16 mouse cellular contexts compared by ENCODE assay signal in the genomic region with DNA sequence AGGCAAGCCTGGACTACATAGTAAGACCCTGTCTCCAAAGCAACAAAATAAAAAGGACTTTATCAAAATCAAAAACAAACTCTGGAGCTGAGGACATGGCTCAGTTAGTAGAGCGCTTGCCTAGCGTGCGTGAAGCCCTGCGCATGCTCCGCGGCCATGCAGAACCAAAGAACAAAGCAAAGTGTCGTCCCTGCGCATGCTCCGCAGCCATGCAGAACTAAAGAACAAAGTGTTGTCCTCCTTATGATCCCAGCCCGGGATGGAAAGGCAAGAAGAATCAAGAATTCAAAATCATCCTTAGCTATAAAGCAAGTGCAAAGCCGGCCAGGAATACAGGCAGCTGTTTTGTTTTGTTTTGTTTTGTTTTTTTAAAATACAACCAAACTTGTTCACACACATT. TPM values are rescaled to one million over a fixed set of nuclear protein-coding genes. Genes with fewer than 3 reads are reported as not detected.
DNase-seq lines count a peak whose midpoint lies in the region; ATAC-seq lines count a peak whose summit lies in the region.
"Had no signal": no experiment of that assay in that cellular context is flagged by ENCODE, and none has a peak within 500 bp of the region (broad histone marks: within the 10 kb centered on the region; RNA-seq: fewer than 3 reads in every experiment).

No protein-coding gene starts in this region.

- H3K4me2 ChIP-seq in hindbrain, embryonic 13.5 days: peak overlapping the region; percentile 3; the same call in 1 of the 2 replicates
- no peak overlapping the region for H3K4me2 ChIP-seq in midbrain, embryonic 11.5 days
- no peak overlapping the region for H3K4me2 ChIP-seq in heart, embryonic 11.5 days
- H3K4me2 ChIP-seq: embryonic facial prominence, embryonic 15.5 days; heart, embryonic 13.5 days had no signal

- H3K9ac ChIP-seq in hindbrain, embryonic 13.5 days: no peak overlapping the region
- H3K9ac ChIP-seq in midbrain, embryonic 11.5 days (ENCODE audit: low read length): no peak overlapping the region
- H3K9ac ChIP-seq in heart, embryonic 11.5 days (ENCODE audit: low read depth, low read length): no peak overlapping the region
- H3K9ac ChIP-seq: embryonic facial prominence, embryonic 15.5 days; heart, embryonic 13.5 days had no signal

- DNase-seq in retina, postnatal 1 day: peak; percentile 57
- DNase-seq in retina, embryonic 14.5 days (ENCODE audit: low spot score): no peak
- DNase-seq in midbrain, embryonic 11.5 days (ENCODE audit: low spot score, missing footprints): peak; percentile 90
- DNase-seq in layer of hippocampus, adult 18-20 months (ENCODE audit: low spot score in 2 of 2): no peak
- DNase-seq in right cerebral cortex, postnatal 25 days: no peak
- DNase-seq: kidney, postnatal 10 days; layer of hippocampus, adult 9-11 months; liver; lung, adult 2 months; right cerebral cortex, adult 18-20 months had no signal

- H3K4me1 ChIP-seq in hindbrain, embryonic 13.5 days (replicated peaks): peaks cover 12% of the 10 kb centered on the region
- peaks cover 24% of the 10 kb centered on the region for H3K4me1 ChIP-seq in midbrain, embryonic 11.5 days (ENCODE audit: control insufficient read depth, insufficient read depth, low read length)
- H3K4me1 ChIP-seq in heart, embryonic 11.5 days (ENCODE audit: control insufficient read depth, insufficient read depth, low read length): no peaks in the 10 kb centered on the region

- peak; percentile 57; the same call in 1 of the 2 replicates for ATAC-seq in hindbrain, embryonic 13.5 days (ENCODE audit: low FRiP score)
- no peak for ATAC-seq in midbrain, embryonic 11.5 days (ENCODE audit: low FRiP score)
- no peak for ATAC-seq in heart, embryonic 11.5 days (replicated peaks; ENCODE audit: insufficient number of reproducible peaks, low FRiP score, low TSS enrichment)

- H3K4me3 ChIP-seq in hindbrain, embryonic 13.5 days: no peak overlapping the region
- no peak overlapping the region for H3K4me3 ChIP-seq in midbrain, embryonic 11.5 days (ENCODE audit: low read depth, low read length)
- H3K4me3 ChIP-seq in heart, embryonic 11.5 days (ENCODE audit: low read depth, low read length): no peak overlapping the region
- H3K4me3 ChIP-seq: embryonic facial prominence, embryonic 15.5 days; heart, embryonic 13.5 days had no signal

- no peak overlapping the region for H3K27ac ChIP-seq in hindbrain, embryonic 13.5 days
- H3K27ac ChIP-seq in midbrain, embryonic 11.5 days (ENCODE audit: low read depth, low read length): no peak overlapping the region
- no peak overlapping the region for H3K27ac ChIP-seq in heart, embryonic 11.5 days (ENCODE audit: low read depth, low read length)
- H3K27ac ChIP-seq: embryonic facial prominence, embryonic 15.5 days; heart, embryonic 13.5 days; macrophage had no signal

- no peaks in the 10 kb centered on the region for H3K36me3 ChIP-seq in hindbrain, embryonic 13.5 days
- H3K36me3 ChIP-seq in midbrain, embryonic 11.5 days (ENCODE audit: control insufficient read depth, insufficient read depth, low read length): peaks cover 4% of the 10 kb centered on the region; the same call in 1 of the 2 replicates
- 0 out of 2 replicates have a peak, but pooled peaks cover 4% of the 10 kb centered on the region for H3K36me3 ChIP-seq in heart, embryonic 11.5 days (ENCODE audit: control insufficient read depth, insufficient read depth, low read length)
- H3K36me3 ChIP-seq: embryonic facial prominence, embryonic 15.5 days had no signal

- 41% methylated on average over 11 of the region's 11 CpGs for WGBS in hindbrain, embryonic 13.5 days
- 43% methylated on average over 11 of the region's 11 CpGs for WGBS in midbrain, embryonic 11.5 days
- 68% methylated on average over 11 of the region's 11 CpGs for WGBS in heart, embryonic 11.5 days (ENCODE audit: insufficient replicate concordance)

- no peaks in the 10 kb centered on the region for H3K27me3 ChIP-seq in hindbrain, embryonic 13.5 days
- no peaks in the 10 kb centered on the region for H3K27me3 ChIP-seq in midbrain, embryonic 11.5 days (ENCODE audit: control insufficient read depth, insufficient read depth, low read length)
- no peaks in the 10 kb centered on the region for H3K27me3 ChIP-seq in heart, embryonic 11.5 days (ENCODE audit: control insufficient read depth, insufficient read depth, low read length)
- H3K27me3 ChIP-seq: embryonic facial prominence, embryonic 15.5 days; heart, embryonic 13.5 days had no signal

- H3K9me3 ChIP-seq in hindbrain, embryonic 13.5 days: no peaks in the 10 kb centered on the region
- no peaks in the 10 kb centered on the region for H3K9me3 ChIP-seq in midbrain, embryonic 11.5 days (ENCODE audit: control insufficient read depth, low read length)
- H3K9me3 ChIP-seq in heart, embryonic 11.5 days (replicated peaks; ENCODE audit: control insufficient read depth, low read length): no peaks in the 10 kb centered on the region
- H3K9me3 ChIP-seq: embryonic facial prominence, embryonic 15.5 days; heart, embryonic 13.5 days had no signal

RNA-seq across cellular contexts. Expression of gene Muc13, which starts 32.8 kb away (rescaled TPM):
- not detected in 2 replicates for polyA plus RNA-seq in hindbrain, embryonic 13.5 days (2015; fragmentation: Nextera tagmentation; extraction: Ambion mirVana)
- polyA plus RNA-seq in midbrain, embryonic 11.5 days (2014; fragmentation: Nextera tagmentation; extraction: Ambion mirVana): 0.10 TPM in 2 replicates
- total RNA-seq in layer of hippocampus, adult 18-20 months (2021): not detected
- polyA plus RNA-seq in heart, embryonic 11.5 days (2014; fragmentation: Nextera tagmentation; extraction: Ambion mirVana): 0.39 and 0.56 TPM in 2 replicates
- total RNA-seq: left cerebral cortex, postnatal 14 days had no signal

Comparison
In these comparisons a context has a peak if more than half of its experiments do, and no peak if none do; other contexts are left out.
1. DNase-seq: peak in retina, postnatal 1 day (single experiment) and midbrain, embryonic 11.5 days (single experiment); none in retina, embryonic 14.5 days (single experiment), layer of hippocampus, adult 18-20 months (0 of 2) and right cerebral cortex, postnatal 25 days (single experiment).